Mouse (Mus musculus) lung, postnatal 10 days (tissue): ENCODE data around the gene Rbms3.

Source experiments
- DNase-seq: peaks from one replicate; pipeline ENCODE4 v3.0.0; 2021

Gene Rbms3

GRCm38 (mm10) chr9:116813396-116813795 lies 816.3 kb downstream of the Rbms3 start:
- no peak for DNase-seq

- DNase-seq = no peak
These were observed 820.5 kb downstream of the Rbms3 start for GRCm38 (mm10) chr9:116809260-116809659.

GRCm38 (mm10) chr9:116808401-116808800 lies 821.3 kb downstream of the Rbms3 start:
- DNase-seq = peak; percentile 65

- DNase-seq = peak; percentile 48
These were observed 822.3 kb downstream of the Rbms3 start for GRCm38 (mm10) chr9:116807166-116808081.

GRCm38 (mm10) chr9:116803292-116803731 lies 826.4 kb downstream of the Rbms3 start:
- peak; percentile 24 for DNase-seq

GRCm38 (mm10) chr9:116802602-116803001 lies 827.1 kb downstream of the Rbms3 start:
- no peak for DNase-seq

GRCm38 (mm10) chr9:116795240-116795955 lies 834.3 kb downstream of the Rbms3 start:
- DNase-seq = no peak

- DNase-seq = no peak
These were observed 837.9 kb downstream of the Rbms3 start for GRCm38 (mm10) chr9:116791850-116792249.

GRCm38 (mm10) chr9:116786136-116787046 lies 843.3 kb downstream of the Rbms3 start:
- no peak for DNase-seq

GRCm38 (mm10) chr9:116771820-116772219 lies 857.9 kb downstream of the Rbms3 start:
- peak; percentile 36 for DNase-seq

GRCm38 (mm10) chr9:116769358-116770054 lies 860.2 kb downstream of the Rbms3 start:
- DNase-seq = no peak

- DNase-seq = peak; percentile 23
These were observed 867.2 kb downstream of the Rbms3 start for GRCm38 (mm10) chr9:116762395-116763025.

- no peak for DNase-seq
These were observed 880.7 kb downstream of the Rbms3 start for GRCm38 (mm10) chr9:116748857-116749584.

GRCm38 (mm10) chr9:116748346-116748745 lies 881.4 kb downstream of the Rbms3 start:
- no peak for DNase-seq

GRCm38 (mm10) chr9:116746871-116747270 lies 882.8 kb downstream of the Rbms3 start:
- DNase-seq = no peak

- DNase-seq = no peak
These were observed 891.9 kb downstream of the Rbms3 start for GRCm38 (mm10) chr9:116737786-116738185.

GRCm38 (mm10) chr9:116729172-116729571 lies 900.5 kb downstream of the Rbms3 start:
- DNase-seq = no peak

GRCm38 (mm10) chr9:116728655-116729054 lies 901.1 kb downstream of the Rbms3 start:
- DNase-seq = peak; percentile 27

- no peak for DNase-seq
These were observed 901.6 kb downstream of the Rbms3 start for GRCm38 (mm10) chr9:116728093-116728492.

GRCm38 (mm10) chr9:116724581-116724980 lies 905.1 kb downstream of the Rbms3 start:
- DNase-seq = no peak

- no peak for DNase-seq
These were observed 926.6 kb downstream of the Rbms3 start for GRCm38 (mm10) chr9:116703119-116703518.
